Mouse (Mus musculus) layer of hippocampus, adult 2 months (tissue): ENCODE results near the gene Phf13. TPM values are rescaled to one million over a fixed set of nuclear protein-coding genes. Genes with fewer than 3 reads are reported as not detected.

Experiments
- DNase-seq, 2 experiments: peaks; one replicate each; pipeline ENCODE4 v3.0.0; 2022; ENCODE audit warnings: low spot score in 2 of 2
- H3K27ac ChIP-seq: fragments of 200-600 bp; 2 replicates; pipeline ENCODE4 v1.8.1; 2022
- H3K4me3 ChIP-seq: fragments of 200-600 bp; 2 replicates; pipeline ENCODE4 v1.8.1; 2022; ENCODE audit warnings: mild to moderate bottlenecking
- CTCF ChIP-seq: fragments of 200-600 bp; conservative IDR thresholded peaks from 2 replicates; pipeline ENCODE4 v1.8.1; 2022; ENCODE audit warnings: antibody characterized with exemption, mild to moderate bottlenecking, moderate library complexity
- total RNA-seq, 2 experiments: library from RNA; stranded (reverse); gene quantifications; 2 replicates each; pipeline ENCODE4 v1.2.3; 2021

Phf13 gene
- total RNA-seq, 2 experiments from 2014 or later = 10.5 to 10.8 TPM

GRCm38 (mm10) chr4:151946211-151946610 is 49.8 kb downstream of the Phf13 start:
- Histone ChIP-seq H3K4me3 (no peak overlapping the region), H3K27ac (no peak overlapping the region)
- DNase-seq = no peak
- TF ChIP-seq CTCF = no peak

Other genes with a start within 250 kb of the Phf13 start
- 100 to 1,000 TPM; 275 to 294 TPM for gene Camta1, start 134.4 kb downstream of the Phf13 start, total RNA-seq
- gene Dnajc11, start 62.6 kb downstream of the Phf13 start, total RNA-seq = 10 to 100 TPM; 68.2 to 69.1 TPM
- 10 to 100 TPM; 26.8 to 29.7 TPM for gene Thap3, start 7.3 kb downstream of the Phf13 start, total RNA-seq
- gene Klhl21, start 12.5 kb upstream of the Phf13 start, total RNA-seq = 10 to 100 TPM; 19.4 to 23.2 TPM
- 10 to 100 TPM; 12.7 to 16.9 TPM for gene Zbtb48, start 31.4 kb upstream of the Phf13 start, total RNA-seq
- gene Tas1r1, start 42.3 kb upstream of the Phf13 start, total RNA-seq = under 1 TPM; 0.69 to 0.76 TPM
- gene Nol9, start 43.1 kb upstream of the Phf13 start, total RNA-seq = 10 to 100 TPM; 19.9 to 21.0 TPM
- gene Plekhg5, start 76.2 kb upstream of the Phf13 start, total RNA-seq = 100 to 1,000 TPM; 163 to 164 TPM
- gene Tnfrsf25, start 119.7 kb upstream of the Phf13 start, total RNA-seq = 10 to 100 TPM; 22.7 to 48.4 TPM
- 1 to 10 TPM; 1.2 to 1.9 TPM for gene Espn, start 156.1 kb upstream of the Phf13 start, total RNA-seq
- not detected for gene Hes2, start 162.6 kb upstream of the Phf13 start, total RNA-seq
- 100 to 1,000 TPM; 306 to 335 TPM for gene Acot7, start 181.9 kb upstream of the Phf13 start, total RNA-seq